Mouse (Mus musculus): ENCODE measurements at regions not wholly inside any gene's neighbourhood (a gene's known extent, or its start where the extent isn't known, plus 50 kb on each side); places are given as distances from the start of the nearest gene placed in this dataset.
A peak's percentile ranks its signal among the peaks of the same experiment; 100 is the strongest.

DNA sequence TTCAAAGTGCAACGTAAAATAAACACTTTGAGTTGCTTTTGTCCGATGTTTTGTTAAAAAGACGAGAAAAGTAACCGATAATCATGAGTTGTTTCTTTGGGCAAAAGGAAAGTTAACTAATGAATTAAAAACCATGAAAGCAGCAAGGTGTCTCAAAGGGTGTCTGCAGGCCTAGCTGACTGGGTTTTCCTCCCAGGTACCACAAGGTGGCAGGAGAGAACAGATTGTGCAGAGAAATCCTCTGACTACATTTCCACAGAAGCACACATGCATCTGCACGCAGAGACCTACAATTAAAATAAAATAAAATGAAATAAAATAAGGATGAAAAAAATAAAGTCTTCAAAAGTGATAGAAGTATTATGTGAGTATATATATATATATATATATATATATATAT lies 212.4 kb upstream of the Foxg1 start:
- no peaks in the 10 kb centered on the region for H3K79me2 ChIP-seq (replicated peaks; ENCODE audit: control insufficient read depth, extremely low read depth, insufficient read depth, poor library complexity, severe bottlenecking)
- dilution Hi-C loops (cut with MboI; ENCODE audit: extremely low pct_ligation_motif_present, extremely low pct_unique_long_range_greater_than_20kb, low sequenced_read_pairs), result no loop called here
- in situ Hi-C loops (cut with MboI; ENCODE audit: low pct_ligation_motif_present, low pct_unique_long_range_greater_than_20kb, low sequenced_read_pairs), result no loop called here

DNA sequence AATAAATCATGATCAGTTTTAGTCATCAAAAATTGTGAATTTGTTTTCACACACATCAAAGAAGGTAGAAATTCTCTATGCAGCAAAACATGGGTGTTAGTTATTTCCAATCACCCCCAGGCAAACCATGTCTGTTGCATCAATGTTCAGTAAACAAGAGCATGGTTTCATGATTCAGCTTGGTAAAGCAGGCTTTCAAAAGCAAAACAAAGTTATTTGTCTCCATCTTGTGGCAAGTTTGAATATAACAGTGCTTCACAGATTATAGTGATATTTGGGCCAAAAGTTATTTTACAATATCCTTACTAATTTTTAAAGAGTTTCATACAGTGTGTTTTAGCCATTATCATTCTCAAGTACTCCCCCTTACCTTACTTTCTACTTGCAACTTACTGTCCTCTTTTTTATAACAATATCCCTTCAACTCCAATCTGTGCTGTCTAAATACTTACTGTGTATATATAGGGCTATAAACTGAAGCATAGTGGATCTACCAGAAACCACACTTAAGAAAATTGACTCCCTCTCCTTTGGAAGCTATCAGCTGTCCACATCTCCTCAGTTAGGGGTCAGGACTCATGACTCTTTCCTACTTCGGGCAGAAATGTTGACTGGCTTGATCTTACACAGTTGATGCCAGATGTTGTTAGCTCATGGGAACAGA lies 211.3 kb upstream of the Foxg1 start:
- H3K9ac ChIP-seq (ENCODE audit: insufficient read depth, low read depth), result no peak overlapping the region
- H3K27ac ChIP-seq (ENCODE audit: insufficient read depth, low read depth), result no peak overlapping the region
- H3K4me3 ChIP-seq (replicated peaks in 1 of 3; ENCODE audit: low read depth in 2 of 3, low read length in 2 of 3, poor library complexity in 1 of 3), result no peak overlapping the region
- dilution Hi-C loops (cut with MboI; ENCODE audit: extremely low pct_ligation_motif_present, extremely low pct_unique_long_range_greater_than_20kb, low sequenced_read_pairs), result no loop called here
- in situ Hi-C loops (cut with MboI; ENCODE audit: low pct_ligation_motif_present, low pct_unique_long_range_greater_than_20kb, low sequenced_read_pairs), result no loop called here
- peak; percentile 73 for TF ChIP-seq RAD21 (IDR thresholded peaks at IDR 0.05; ENCODE audit: low read depth, low read length)
- TF ChIP-seq BHLHE40 (IDR thresholded peaks at IDR 0.05; ENCODE audit: low read depth, low read length), result no peak
- TF ChIP-seq ZKSCAN1 (IDR thresholded peaks at IDR 0.05; ENCODE audit: borderline replicate concordance, low read depth, low read length), result no peak
- TF ChIP-seq MEF2A (IDR thresholded peaks at IDR 0.05; ENCODE audit: borderline replicate concordance, low read depth, low read length), result no peak
- peak; percentile 44 for TF ChIP-seq SMC3 (IDR thresholded peaks at IDR 0.05; ENCODE audit: low read depth, low read length)
- no peak for TF ChIP-seq ZC3H11A (IDR thresholded peaks at IDR 0.05; ENCODE audit: low read depth, low read length)
- peak in 1 of 2 experiments; percentile 66; a peak in 2 of 4 replicates for TF ChIP-seq CTCF (conservative IDR thresholded peaks at IDR 0.05 in 1 of 2, IDR thresholded peaks at IDR 0.05 in 1 of 2; ENCODE audit: low read depth in 2 of 2, low read length in 2 of 2)
- TF ChIP-seq TCF12 (IDR thresholded peaks at IDR 0.05; ENCODE audit: low read depth, low read length), result no peak
- no peak for TF ChIP-seq NRF1 (IDR thresholded peaks at IDR 0.05; ENCODE audit: low read depth, low read length)
- no peak overlapping the region for H3K4me2 ChIP-seq (ENCODE audit: insufficient read depth, low read depth, poor library complexity, severe bottlenecking)
- no peaks in the 10 kb centered on the region for H3K36me3 ChIP-seq (replicated peaks in 1 of 2; ENCODE audit: control insufficient read depth in 1 of 2, insufficient read depth in 1 of 2, low read length in 1 of 2)
- DNase-seq (ENCODE audit: extremely low read depth), result peak; percentile 29
- no peaks in the 10 kb centered on the region for H3K27me3 ChIP-seq (replicated peaks)
- no peaks in the 10 kb centered on the region for H3K9me3 ChIP-seq (replicated peaks; ENCODE audit: low read length)
- H3K79me2 ChIP-seq (replicated peaks; ENCODE audit: control insufficient read depth, extremely low read depth, insufficient read depth, poor library complexity, severe bottlenecking), result no peaks in the 10 kb centered on the region
- H3K4me1 ChIP-seq (ENCODE audit: control insufficient read depth in 1 of 2, insufficient read depth in 2 of 2), result no peaks in the 10 kb centered on the region

More for the DNA sequence above, 212.4 kb upstream of the Foxg1 start:
- DNase-seq (ENCODE audit: extremely low read depth), result peak; percentile 60
- no peak for TF ChIP-seq UBTF (IDR thresholded peaks at IDR 0.05; ENCODE audit: low read depth, low read length)
- TF ChIP-seq RAD21 (IDR thresholded peaks at IDR 0.05; ENCODE audit: low read depth, low read length), result peak; percentile 35
- no peak for TF ChIP-seq ZMIZ1 (IDR thresholded peaks at IDR 0.05; ENCODE audit: low read depth, low read length)
- TF ChIP-seq PAX5 (IDR thresholded peaks at IDR 0.05; ENCODE audit: low read length), result no peak
- TF ChIP-seq MAX (IDR thresholded peaks at IDR 0.05; ENCODE audit: low read length), result no peak
- peak; percentile 38 to 69 for TF ChIP-seq CTCF (conservative IDR thresholded peaks at IDR 0.05 in 1 of 2, IDR thresholded peaks at IDR 0.05 in 1 of 2; ENCODE audit: low read depth in 2 of 2, low read length in 2 of 2)
- no peak for TF ChIP-seq MAZ (IDR thresholded peaks at IDR 0.05; ENCODE audit: low read depth, low read length)
- TF ChIP-seq SMC3 (IDR thresholded peaks at IDR 0.05; ENCODE audit: low read depth, low read length), result peak; percentile 43
- no peak for TF ChIP-seq NRF1 (IDR thresholded peaks at IDR 0.05; ENCODE audit: low read depth, low read length)
- H3K4me3 ChIP-seq (replicated peaks in 1 of 3; ENCODE audit: low read depth in 2 of 3, low read length in 2 of 3, poor library complexity in 1 of 3), result no peak overlapping the region
- H3K36me3 ChIP-seq (replicated peaks in 1 of 2; ENCODE audit: control insufficient read depth in 1 of 2, insufficient read depth in 1 of 2, low read length in 1 of 2), result no peaks in the 10 kb centered on the region
- H3K27ac ChIP-seq (ENCODE audit: insufficient read depth, low read depth), result no peak overlapping the region
- H3K9me3 ChIP-seq (replicated peaks; ENCODE audit: low read length), result no peaks in the 10 kb centered on the region
- H3K9ac ChIP-seq (ENCODE audit: insufficient read depth, low read depth), result no peak overlapping the region
- no peaks in the 10 kb centered on the region for H3K4me1 ChIP-seq (ENCODE audit: control insufficient read depth in 1 of 2, insufficient read depth in 2 of 2)
- no peaks in the 10 kb centered on the region for H3K27me3 ChIP-seq (replicated peaks)
- no peak overlapping the region for H3K4me2 ChIP-seq (ENCODE audit: insufficient read depth, low read depth, poor library complexity, severe bottlenecking)
